Mouse (Mus musculus): ENCODE results near the gene Phb2.
A peak's percentile ranks its signal among the peaks of the same experiment; 100 is the strongest.

Phb2 gene

DNA sequence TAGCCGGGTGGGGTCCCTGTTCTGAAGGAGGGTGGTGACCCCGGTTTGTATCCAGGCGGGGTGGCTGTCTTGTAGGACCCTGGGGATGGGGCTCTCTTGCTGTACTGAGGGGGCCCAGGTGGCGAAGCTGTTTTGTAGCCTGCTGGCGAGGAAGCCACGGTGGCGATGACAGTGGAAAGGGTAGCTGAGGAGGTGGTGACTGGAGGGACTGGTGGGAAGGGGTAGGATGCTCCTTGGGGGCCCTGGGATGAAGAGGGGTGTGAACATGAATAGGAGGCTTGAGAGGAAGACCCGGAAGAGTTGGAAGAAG is 34.1 kb downstream of the Phb2 start:
- DNase-seq (ENCODE audit: low read depth, low spot score): no peak

DNA sequence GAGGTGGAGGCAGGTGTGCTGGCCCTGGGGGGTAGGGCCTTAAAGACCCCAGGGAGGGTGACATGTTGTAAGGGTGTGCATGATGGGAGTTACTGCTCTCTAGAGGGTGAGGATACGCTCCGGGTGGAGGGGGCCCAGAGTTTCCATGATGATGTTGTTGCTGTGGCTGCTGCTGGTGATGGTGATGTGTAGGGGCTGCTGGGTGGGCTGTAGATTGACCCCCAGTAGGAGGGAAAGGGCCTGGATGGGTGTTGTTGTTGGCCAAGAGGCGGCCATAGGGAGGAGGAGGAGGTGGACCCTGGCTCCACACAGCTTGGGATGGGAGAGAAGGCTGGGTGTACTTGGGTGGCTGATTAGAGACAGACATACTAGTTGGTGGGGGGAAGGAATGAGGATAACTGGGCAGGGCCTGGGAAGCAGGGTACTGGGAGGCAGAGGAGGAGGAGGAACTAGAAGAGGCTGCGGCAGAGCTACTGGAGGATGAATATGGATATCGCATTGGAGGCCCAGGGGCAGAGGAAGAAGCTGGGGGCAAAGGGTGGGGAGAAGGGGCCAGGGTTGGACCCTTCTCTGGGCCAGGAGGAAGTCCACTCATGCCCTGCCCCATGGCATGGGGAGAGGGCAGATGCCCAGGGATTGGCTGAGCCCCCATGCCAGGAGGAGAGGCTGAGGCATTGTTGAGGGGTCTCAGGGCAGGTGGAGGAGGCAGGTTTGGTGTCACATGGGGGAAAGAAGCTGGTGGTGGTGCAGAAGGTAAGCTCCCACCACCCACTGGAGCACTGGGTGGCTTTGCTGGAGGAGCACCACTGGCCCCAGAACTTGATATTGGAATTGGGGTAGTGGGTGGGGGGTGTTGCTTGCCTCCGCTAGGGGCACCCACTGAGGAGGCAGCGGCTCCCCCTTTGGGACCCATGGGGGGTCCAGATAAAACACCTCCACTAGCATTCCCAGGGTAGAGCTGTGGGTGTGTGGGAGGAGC is 34.8 kb downstream of the Phb2 start:
- DNase-seq (ENCODE audit: low read depth, low spot score): no peak

DNA sequence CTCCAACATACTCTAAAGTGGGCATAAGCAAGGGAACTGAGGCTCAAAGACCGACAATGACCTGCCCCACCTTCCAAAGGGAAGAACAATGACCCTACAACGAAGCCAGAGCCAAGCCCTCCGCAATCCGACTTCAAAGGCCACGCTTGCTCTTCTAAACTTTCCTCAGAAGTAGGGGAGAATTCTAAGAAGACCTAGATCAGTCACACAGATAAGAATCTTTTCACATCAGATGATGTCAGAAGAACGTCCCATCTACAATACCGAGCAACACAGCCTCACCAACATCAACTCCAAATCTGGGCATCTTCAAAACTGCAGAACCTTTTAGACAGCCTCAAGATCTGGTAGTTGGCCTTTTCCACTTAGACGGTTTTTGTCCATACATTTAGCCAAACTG is 38.3 kb downstream of the Phb2 start:
- no peak for DNase-seq (ENCODE audit: low read depth, low spot score)

DNA sequence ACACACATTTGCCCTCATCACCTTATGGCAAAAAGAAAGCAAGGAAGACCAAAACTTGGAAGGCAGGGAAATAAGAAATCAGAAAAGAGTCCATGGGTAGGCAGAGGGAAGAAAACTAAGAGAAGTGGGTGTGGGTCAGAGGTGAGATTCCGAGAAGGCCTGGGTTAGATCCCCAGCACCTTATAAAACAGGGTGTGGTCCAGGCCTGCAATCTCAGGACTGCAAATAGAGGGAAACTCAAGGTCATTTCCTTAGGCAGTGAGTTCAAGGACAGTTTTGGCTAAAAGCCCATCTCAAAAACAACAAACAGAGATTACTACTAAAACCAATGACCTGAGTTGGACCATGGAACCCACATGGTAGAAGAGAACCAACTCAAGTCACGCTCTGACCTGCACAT is 41.7 kb downstream of the Phb2 start:
- no peak for DNase-seq (ENCODE audit: low read depth, low spot score)

DNA sequence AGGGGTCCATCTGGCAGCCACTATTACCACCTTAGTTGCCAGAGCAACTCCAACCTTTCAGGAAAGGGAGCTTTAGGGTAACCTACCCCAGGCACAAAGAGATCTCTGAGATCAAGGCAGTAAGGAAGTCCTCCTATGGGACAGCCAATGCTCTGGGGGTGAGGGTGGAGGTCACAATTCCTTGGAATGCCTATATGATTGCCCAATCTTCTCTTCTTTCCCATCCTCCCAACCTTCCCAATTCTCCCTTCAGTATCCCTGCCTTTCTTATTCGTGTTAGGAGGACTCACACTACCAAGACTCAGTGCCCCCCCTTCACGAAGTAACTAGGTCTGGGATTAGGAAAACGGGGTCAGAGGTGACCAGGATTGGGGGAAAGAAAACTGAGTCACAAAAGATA is 43.2 kb downstream of the Phb2 start:
- no peak for DNase-seq (ENCODE audit: low read depth, low spot score)

DNA sequence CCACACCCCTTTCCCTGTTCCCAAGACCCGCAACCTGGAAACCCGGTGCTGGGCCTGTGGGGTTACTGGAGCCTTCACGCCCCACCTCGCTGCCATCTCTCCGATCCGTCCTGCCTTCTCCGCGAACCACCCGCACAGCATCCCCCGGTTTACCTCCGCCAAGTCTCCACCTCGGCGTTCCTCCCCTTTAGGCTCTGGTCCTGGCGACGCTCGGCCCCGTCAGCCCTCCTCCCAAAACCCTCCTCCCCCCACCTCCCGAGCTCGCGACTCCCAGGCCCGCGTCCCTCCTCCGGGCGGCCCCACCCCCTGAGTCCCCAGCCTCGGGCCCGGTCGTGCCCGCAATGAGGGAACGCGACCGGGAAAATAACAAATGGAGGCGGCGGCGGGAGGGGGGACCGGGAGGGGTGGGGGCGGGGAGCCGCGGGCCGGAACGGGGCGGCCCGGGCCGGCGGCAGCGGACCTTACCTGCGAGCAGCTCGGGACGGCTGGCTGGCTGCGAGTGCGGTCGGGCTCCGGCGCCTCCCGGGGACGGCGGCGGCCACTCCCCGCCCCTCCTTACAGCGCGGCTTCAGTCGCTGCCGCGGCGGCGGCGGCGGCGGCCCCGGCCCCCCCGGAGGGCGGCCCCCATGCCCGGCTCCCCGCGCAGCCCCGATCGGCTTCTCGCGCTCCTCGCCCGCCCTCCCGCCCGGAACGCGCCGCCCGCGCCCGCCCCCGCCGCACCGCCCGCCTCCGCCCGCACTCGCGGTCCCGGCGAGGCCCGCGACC is 43.9 kb downstream of the Phb2 start, which contains the start of the genes Gm45234 and Atn1:
TSS of gene Gm45234 (minus strand) at position 191 of the 765 bp plus-strand sequence.
TSS of gene Atn1 (minus strand) at position 694 of the 765 bp plus-strand sequence.
- no peak for DNase-seq (ENCODE audit: low read depth, low spot score)

DNA sequence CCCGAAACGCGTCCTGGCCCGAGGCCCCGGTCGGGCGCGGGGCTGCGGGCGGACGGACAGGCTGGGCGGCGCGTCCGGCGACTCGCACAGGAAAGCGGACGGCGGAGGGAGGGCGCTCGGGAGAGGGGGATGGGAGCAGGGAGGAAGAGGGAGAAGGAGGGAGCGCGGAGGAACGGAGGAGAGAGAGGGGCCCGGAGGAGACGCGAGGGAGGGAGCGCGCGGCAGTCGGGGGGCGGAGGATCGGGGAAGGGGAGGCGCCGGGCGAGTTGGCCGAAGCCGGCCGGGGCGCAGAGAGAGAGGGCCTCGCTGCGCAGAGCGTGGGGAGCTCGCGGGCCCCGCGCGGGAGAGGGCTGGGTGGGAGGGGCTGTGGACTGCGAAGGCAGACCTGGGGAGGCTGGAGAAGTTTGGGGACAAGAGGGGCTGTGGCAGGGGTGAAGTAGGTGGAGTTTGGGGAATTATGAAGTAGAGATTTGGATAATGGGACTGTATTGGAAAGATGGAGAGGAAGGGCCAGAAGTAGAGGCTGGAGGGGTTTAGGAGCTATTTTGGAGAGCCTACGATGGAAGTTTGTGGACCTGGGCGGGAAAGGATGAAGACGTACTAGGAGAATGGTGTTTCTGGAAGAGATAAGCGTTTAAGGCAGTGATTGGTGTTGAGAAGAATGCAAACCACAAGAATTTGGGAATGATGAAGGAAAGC is 44.7 kb downstream of the Phb2 start:
- DNase-seq (ENCODE audit: low read depth, low spot score): no peak

DNA sequence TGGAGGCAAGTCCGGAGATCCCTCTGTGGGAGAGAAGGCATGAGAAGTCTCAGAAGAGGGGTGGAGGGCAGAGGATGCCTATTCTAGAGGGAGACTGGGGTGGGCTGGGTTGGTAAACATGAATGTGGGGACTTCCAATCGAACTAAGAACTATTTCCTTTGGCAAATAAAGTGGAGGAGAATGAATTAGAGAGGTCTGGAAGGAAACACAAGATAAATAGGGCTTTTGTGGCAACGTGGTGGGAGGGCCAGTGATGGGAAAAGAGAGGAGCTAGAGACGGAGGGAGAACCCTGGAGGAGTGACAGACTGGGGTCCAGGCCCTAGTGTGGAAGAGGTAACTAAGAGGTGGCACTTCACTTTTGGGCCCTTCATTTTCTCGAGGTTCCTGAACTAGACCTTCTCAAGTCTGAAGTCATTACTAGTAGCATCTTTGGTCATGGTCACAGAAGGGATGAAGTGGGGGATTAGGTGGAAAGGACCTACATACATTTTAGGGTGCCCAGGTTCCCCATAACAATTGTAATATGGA is 45.3 kb downstream of the Phb2 start:
- DNase-seq (ENCODE audit: low read depth, low spot score): no peak

DNA sequence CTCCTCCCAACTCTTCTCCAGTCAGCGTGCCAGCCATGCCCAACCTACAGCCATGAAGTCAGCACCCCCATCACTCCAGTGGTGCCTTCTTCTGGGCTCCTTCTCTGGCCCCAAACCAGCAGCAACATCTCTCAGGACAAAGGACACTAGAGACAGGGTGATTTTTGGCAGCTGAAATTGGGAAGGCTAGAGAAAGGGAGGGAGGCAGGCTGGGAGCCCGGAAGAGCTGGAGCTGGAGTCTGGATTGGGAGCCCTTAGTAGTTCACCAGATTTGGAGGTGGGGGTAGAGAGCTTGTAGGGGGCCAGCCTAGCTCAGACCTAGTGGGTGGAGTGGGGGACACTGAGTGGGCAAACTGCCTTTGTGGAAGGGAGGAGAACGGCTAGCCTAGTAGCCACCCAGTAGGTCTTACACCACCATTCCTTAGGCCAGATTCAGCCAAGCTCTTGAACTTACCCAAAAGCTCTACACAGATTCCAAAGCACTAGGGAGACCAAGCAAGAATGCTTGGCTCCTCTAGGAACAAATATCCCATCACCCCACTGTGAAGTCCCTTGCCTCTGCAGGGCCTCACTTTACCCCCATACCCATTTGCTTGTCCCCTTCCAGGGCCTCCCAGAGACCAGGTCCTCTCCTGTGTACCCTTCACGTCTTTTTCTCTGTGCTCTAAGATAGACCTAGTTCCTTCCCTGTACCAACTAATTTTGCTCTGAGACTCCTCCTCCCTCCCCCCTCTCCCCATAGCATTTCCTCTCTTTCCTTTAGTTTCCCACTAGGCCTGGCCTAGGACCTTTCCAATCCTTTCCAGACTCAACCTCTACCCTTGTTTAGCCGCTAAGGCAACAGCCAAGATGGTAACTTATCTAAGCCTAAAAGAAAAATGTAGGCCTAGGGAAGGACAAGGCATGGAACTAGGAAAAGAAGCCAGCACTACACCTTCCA is 46.0 kb downstream of the Phb2 start:
- DNase-seq (ENCODE audit: low read depth, low spot score): no peak

DNA sequence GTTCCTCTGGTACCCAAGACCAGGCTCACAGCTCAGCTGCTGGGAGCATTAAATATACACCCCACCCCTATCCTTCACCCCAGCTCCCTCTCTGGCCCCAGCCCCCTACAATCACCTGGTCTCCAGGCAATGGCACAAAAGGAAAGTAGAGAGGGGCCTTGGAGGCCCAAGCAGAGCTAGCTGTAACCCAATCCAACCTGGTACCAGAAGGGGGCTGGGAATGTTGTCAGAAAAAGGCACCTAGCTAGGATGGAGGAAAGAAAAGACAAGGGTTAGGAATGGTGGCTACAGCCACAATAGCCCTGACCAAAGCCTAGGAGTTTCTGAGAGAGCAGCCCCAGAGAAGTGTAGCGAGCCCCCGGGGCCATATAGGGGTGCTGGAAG is 46.7 kb downstream of the Phb2 start:
- no peak for DNase-seq (ENCODE audit: low read depth, low spot score)

DNA sequence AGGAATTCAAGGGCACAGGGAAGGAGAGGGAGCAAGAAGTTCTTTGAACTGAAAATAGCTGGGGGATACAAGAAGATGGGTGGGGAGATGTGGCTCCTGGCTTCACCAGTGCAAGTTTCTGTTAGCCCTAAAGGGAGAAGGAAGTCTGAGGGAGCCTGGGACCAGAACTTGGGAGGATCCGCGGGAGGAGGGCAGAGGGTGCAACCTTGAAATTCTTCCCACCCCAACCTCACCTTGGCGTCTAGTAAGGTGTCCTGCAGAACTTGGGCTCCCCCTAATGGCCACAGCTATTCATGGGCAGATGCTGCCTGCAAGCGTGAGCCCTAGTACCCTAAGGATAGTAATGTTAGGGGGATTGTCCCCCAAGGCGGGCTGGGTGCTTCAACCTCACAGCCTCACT is 47.1 kb downstream of the Phb2 start:
- DNase-seq (ENCODE audit: low read depth, low spot score): peak; percentile 91

DNA sequence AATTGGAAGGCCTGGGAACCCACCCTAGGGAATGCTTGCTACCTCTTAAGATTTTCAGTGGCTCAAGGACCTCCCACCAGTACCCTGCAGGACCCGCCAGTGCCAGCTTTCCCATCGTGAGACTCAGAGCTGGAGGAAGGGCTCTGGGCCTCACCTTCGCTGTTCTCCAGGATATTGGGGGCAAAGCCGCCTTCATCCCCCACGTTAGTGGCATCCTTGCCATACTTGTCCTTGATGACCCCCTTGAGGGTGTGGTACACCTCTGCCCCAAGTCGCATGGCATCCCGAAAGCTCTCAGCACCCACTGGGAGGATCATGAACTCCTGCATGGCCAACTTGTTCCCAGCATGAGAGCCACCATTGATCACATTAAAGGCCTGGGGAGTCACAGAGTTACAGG is 53.8 kb downstream of the Phb2 start:
- no peak for DNase-seq (ENCODE audit: low read depth, low spot score)
